Mouse (Mus musculus) hindbrain, postnatal 0 days (tissue): ENCODE data around the gene Mgarp. TPM values are rescaled to one million over a fixed set of nuclear protein-coding genes. Genes with fewer than 3 reads are reported as not detected.

Experiments used
- ATAC-seq: fragments of 200-750 bp; cut with Nextera tagmentation; 2 replicates; pipeline ENCODE4 v1.8.0; 2017; ENCODE audit warnings: mild to moderate bottlenecking, moderate TSS enrichment, moderate library complexity
- DNase-seq: peaks from one replicate; pipeline ENCODE4 v3.0.0-alpha.2; 2015; ENCODE audit warnings: low spot score
- H3K27ac ChIP-seq: fragments of 300-500 bp; sonication (generic); 2 replicates; pipeline ENCODE4 v1.5.1; 2014; ENCODE audit warnings: mild to moderate bottlenecking
- H3K27me3 ChIP-seq: fragments of 300-500 bp; sonication (generic); 2 replicates; pipeline ENCODE4 v1.6.1; 2014; ENCODE audit warnings: low read length, mixed read lengths; ENCODE audit not compliant: insufficient read depth
- H3K36me3 ChIP-seq: fragments of 300-500 bp; sonication (generic); 2 replicates; pipeline ENCODE4 v1.6.1; 2014; ENCODE audit warnings: low read length, mixed read lengths; ENCODE audit not compliant: insufficient read depth
- H3K4me1 ChIP-seq: fragments of 300-500 bp; sonication (generic); 2 replicates; pipeline ENCODE4 v1.6.1; 2014; ENCODE audit warnings: antibody characterized with exemption, low read length, mixed read lengths; ENCODE audit not compliant: insufficient read depth
- H3K4me2 ChIP-seq: fragments of 300-500 bp; sonication (generic); 2 replicates; pipeline ENCODE4 v1.6.1; 2014; ENCODE audit warnings: low read depth, mild to moderate bottlenecking, low read length, moderate library complexity, mixed read lengths
- H3K4me3 ChIP-seq: fragments of 300-500 bp; sonication (generic); 2 replicates; pipeline ENCODE4 v1.5.1; 2014; ENCODE audit warnings: low read length
- H3K9ac ChIP-seq: fragments of 300-500 bp; sonication (generic); replicated peaks from 2 replicates; pipeline ENCODE4 v1.6.1; 2014; ENCODE audit warnings: mild to moderate bottlenecking, low read length, moderate library complexity, mixed read lengths
- H3K9me3 ChIP-seq: fragments of 300-500 bp; sonication (generic); 2 replicates; pipeline ENCODE4 v1.6.1; 2016; ENCODE audit warnings: low read length, mixed read lengths
- CTCF ChIP-seq: IDR thresholded peaks from 2 replicates; pipeline ENCODE4 v1.5.1; 2016; ENCODE audit warnings: antibody characterized with exemption, control low read depth, low read depth
- WGBS: fragments of 180-500 bp; shearing (Covaris S2); extraction: QIAGEN DNeasy Blood & Tissue Kit; methylation state at CpG from one replicate; pipeline ENCODE4 v1.1.7; 2014; 5-methylcytosine and 5-hydroxymethylcytosine counted together
- polyA plus RNA-seq: library from polyadenylated mRNA; unstranded; fragments of >200 nt; fragmentation: Nextera tagmentation; extraction: Ambion mirVana; gene quantifications from 2 replicates; pipeline ENCODE4 v1.2.1, GENCODE M21; 2015
- total RNA-seq: library from RNA; depleted of rRNA; stranded (reverse); fragments of >200 nt; gene quantifications from 2 replicates; pipeline ENCODE4 v1.2.3, GENCODE M21; 2014; rRNA removed

Gene Mgarp
- total and polyA plus RNA-seq, 2 experiments from 2014 or later = 2.1 to 2.8 TPM

DNA sequence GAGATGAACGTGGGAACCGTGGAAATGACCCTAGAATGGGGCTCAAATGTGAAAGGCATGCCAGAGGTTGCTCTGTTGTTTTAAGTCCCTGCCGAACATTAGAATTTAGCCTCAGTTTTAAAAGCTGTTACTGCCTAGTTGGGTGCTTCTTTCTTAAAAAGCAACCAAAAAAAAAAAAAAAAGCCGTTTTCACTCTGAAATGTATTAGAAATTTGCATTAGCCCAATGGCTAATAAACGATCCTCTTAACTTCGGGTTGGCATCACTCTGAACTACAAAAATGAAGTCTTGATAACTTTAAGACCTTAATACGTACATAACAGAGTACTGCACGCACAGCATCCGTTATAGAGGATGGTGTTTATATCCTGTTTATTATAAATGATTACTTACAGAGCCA lies 54.4 kb downstream of the Mgarp start:
- H3K4me2 ChIP-seq = peak overlapping the region; percentile 67
- no peaks in the 10 kb centered on the region for H3K27me3 ChIP-seq
- ATAC-seq = no peak
- 5% methylated on average over 9 of the region's 9 CpGs for WGBS
- H3K9ac ChIP-seq = peak overlapping the region; percentile 81
- 0 out of 2 replicates have a peak, but pooled peaks cover 3% of the 10 kb centered on the region for H3K4me1 ChIP-seq
- no peaks in the 10 kb centered on the region for H3K36me3 ChIP-seq
- no peaks in the 10 kb centered on the region for H3K9me3 ChIP-seq
- H3K27ac ChIP-seq = peak overlapping the region; percentile 93
- no peak for DNase-seq
- H3K4me3 ChIP-seq = peak overlapping the region; percentile 93
- TF ChIP-seq CTCF = no peak

GRCm38 (mm10) chr3:51341268-51342081 lies 55.1 kb downstream of the Mgarp start:
- H3K36me3 ChIP-seq = no peaks in the 10 kb centered on the region
- H3K9ac ChIP-seq = peak overlapping the region; percentile 81
- H3K27me3 ChIP-seq = no peaks in the 10 kb centered on the region
- H3K4me3 ChIP-seq = peak overlapping the region; percentile 93
- ATAC-seq (peak; percentile 86), DNase-seq (peak; percentile 88)
- 0 out of 2 replicates have a peak, but pooled peaks cover 3% of the 10 kb centered on the region for H3K4me1 ChIP-seq
- WGBS = 2% methylated on average over 69 of the region's 86 CpGs
- H3K4me2 ChIP-seq = peak overlapping the region; percentile 67
- H3K27ac ChIP-seq = peak overlapping the region; percentile 93
- TF ChIP-seq CTCF = no peak
- no peaks in the 10 kb centered on the region for H3K9me3 ChIP-seq

DNA sequence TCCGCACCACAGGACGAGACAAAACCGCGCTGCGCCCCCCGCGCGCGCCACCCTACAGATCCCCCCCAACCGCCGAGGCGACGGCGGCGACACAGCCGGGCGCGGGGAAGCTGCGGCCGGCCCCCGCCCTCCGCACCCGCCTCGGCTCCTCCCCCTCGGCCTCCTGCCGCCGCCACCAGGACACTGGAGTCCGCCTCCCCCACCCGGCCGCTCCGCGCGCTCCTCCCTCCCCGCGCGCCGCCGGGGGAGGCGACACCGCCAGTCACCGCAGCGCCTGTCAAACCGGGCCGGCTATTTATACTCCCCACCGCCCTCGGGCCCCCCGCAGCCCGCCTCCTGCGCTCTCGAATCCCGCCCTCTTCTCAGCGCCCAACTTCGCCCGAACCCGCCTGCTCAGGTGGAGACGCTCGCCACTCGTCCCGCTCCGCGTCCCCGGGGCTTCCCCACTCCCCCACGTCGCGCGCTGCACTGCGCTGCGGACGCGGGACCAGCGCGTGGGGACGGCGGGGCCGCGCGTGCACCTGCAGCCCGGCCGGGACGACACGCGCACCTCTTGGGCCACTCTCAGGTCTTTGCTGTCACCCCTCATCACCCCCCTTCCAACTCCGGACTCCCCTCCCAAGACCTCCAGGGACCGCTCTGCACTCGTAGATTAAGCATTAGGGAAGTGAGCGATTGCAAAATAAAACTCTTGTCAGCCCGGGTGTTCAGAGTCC lies 55.8 kb downstream of the Mgarp start, which contains the start of gene Elf2:
Elf2 (minus strand) TSS at position 112 of the 716 bp plus-strand sequence.
- H3K9ac ChIP-seq = peak within 1 kb of the TSS; percentile 81
- no peaks in the 10 kb centered on the region for H3K9me3 ChIP-seq
- peak within 1 kb of the TSS; percentile 93 for H3K4me3 ChIP-seq
- peak within 1 kb of the TSS; percentile 93 for H3K27ac ChIP-seq
- WGBS = under 1% methylated on average over 53 of the region's 87 CpGs
- H3K27me3 ChIP-seq = no peaks in the 10 kb centered on the region
- H3K4me1 ChIP-seq = 0 out of 2 replicates have a peak, but pooled peaks cover 3% of the 10 kb centered on the region
- no peak for TF ChIP-seq CTCF
- peak within 1 kb of the TSS; percentile 67 for H3K4me2 ChIP-seq
- DNase-seq (peak; percentile 86), ATAC-seq (peak; percentile 76)
- no peaks in the 10 kb centered on the region for H3K36me3 ChIP-seq

- Histone ChIP-seq H3K27ac (peak overlapping the region; percentile 93), H3K9ac (peak overlapping the region; percentile 81), H3K4me2 (peak overlapping the region; percentile 67), H3K4me3 (peak overlapping the region; percentile 93), H3K36me3 (no peaks in the 10 kb centered on the region), H3K9me3 (no peaks in the 10 kb centered on the region), H3K27me3 (no peaks in the 10 kb centered on the region), H3K4me1 (0 out of 2 replicates have a peak, but pooled peaks cover 3% of the 10 kb centered on the region)
- under 1% methylated on average over 62 of the region's 113 CpGs for WGBS
- peak; percentile 60 for ATAC-seq
- TF ChIP-seq CTCF = no peak
- peak; percentile 52 for DNase-seq
Observed at GRCm38 (mm10) chr3:51339734-51340551, 56.6 kb downstream of the Mgarp start.

- H3K27me3 ChIP-seq = no peaks in the 10 kb centered on the region
- peak overlapping the region; percentile 67 for H3K4me2 ChIP-seq
- H3K9me3 ChIP-seq = no peaks in the 10 kb centered on the region
- TF ChIP-seq CTCF = no peak
- H3K4me1 ChIP-seq = 0 out of 2 replicates have a peak, but pooled peaks cover 3% of the 10 kb centered on the region
- no peaks in the 10 kb centered on the region for H3K36me3 ChIP-seq
- WGBS = under 1% methylated on average over 9 of the region's 9 CpGs
- peak overlapping the region; percentile 93; the same call in 1 of the 2 replicates for H3K27ac ChIP-seq
- peak; percentile 3 for DNase-seq
- ATAC-seq = no peak
- peak overlapping the region; percentile 81 for H3K9ac ChIP-seq
- H3K4me3 ChIP-seq = peak overlapping the region; percentile 93
Observed at GRCm38 (mm10) chr3:51339378-51339733, 57.2 kb downstream of the Mgarp start.

Other genes starting within 250 kb of the Mgarp start
- gene Noct, start 172.3 kb downstream of the Mgarp start, total RNA-seq = 40.8 and 41.9 TPM in 2 replicates
- gene Noct, start 172.3 kb downstream of the Mgarp start, polyA plus RNA-seq = 27.7 and 31.6 TPM in 2 replicates
- gene Elf2, start 56.1 kb downstream of the Mgarp start, total RNA-seq = 47.8 and 56.2 TPM in 2 replicates
- 31.2 and 32.6 TPM in 2 replicates for gene Elf2, start 56.1 kb downstream of the Mgarp start, polyA plus RNA-seq
- gene Ndufc1, start 12.2 kb upstream of the Mgarp start, total RNA-seq = 33.4 and 35.0 TPM in 2 replicates
- gene Ndufc1, start 12.2 kb upstream of the Mgarp start, polyA plus RNA-seq = 1,023 and 1,091 TPM in 2 replicates
- 20.4 and 22.5 TPM in 2 replicates for gene Naa15, start 18.4 kb upstream of the Mgarp start, total RNA-seq
- gene Naa15, start 18.4 kb upstream of the Mgarp start, polyA plus RNA-seq = 35.0 and 36.5 TPM in 2 replicates
- 30.2 and 32.4 TPM in 2 replicates for gene Rab33b, start 87.2 kb upstream of the Mgarp start, total RNA-seq
- gene Rab33b, start 87.2 kb upstream of the Mgarp start, polyA plus RNA-seq = 31.8 and 33.2 TPM in 2 replicates
- gene Setd7, start 164.1 kb upstream of the Mgarp start, total RNA-seq = 10.1 and 20.6 TPM in 2 replicates
- 2.4 and 2.5 TPM in 2 replicates for gene Setd7, start 164.1 kb upstream of the Mgarp start, polyA plus RNA-seq